Mouse (Mus musculus) kidney, adult 9 months (tissue): ENCODE measurements at regions not wholly inside any gene's neighbourhood (a gene's known extent, or its start where the extent isn't known, plus 50 kb on each side); places are given as distances from the start of the nearest gene placed in this dataset.
A peak's percentile ranks its signal among the peaks of the same experiment; 100 is the strongest.

Source experiments
- DNase-seq: peaks from one replicate; pipeline ENCODE4 v3.0.0; 2022

DNA sequence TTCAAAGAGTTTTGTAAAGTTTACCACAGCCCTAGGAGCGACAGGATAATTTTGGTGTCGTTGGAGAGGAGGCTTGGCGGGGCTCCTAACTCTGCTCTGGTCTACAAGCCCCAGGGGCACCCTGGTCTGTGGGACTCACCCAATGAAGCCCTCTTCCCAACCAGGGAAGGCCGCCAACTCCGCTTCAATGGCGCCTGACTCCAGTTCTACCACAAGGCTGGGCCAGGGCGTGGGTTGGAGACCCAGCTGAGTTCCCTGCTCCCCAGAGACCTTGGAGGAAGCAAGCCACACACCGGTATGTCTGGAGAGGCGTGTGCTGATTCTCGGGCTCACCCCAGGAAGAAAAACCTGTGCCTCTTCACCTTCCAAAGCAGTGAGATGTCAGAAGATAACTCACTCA lies 128.9 kb downstream of the Gadd45g start:
- DNase-seq: peak; percentile 31

DNA sequence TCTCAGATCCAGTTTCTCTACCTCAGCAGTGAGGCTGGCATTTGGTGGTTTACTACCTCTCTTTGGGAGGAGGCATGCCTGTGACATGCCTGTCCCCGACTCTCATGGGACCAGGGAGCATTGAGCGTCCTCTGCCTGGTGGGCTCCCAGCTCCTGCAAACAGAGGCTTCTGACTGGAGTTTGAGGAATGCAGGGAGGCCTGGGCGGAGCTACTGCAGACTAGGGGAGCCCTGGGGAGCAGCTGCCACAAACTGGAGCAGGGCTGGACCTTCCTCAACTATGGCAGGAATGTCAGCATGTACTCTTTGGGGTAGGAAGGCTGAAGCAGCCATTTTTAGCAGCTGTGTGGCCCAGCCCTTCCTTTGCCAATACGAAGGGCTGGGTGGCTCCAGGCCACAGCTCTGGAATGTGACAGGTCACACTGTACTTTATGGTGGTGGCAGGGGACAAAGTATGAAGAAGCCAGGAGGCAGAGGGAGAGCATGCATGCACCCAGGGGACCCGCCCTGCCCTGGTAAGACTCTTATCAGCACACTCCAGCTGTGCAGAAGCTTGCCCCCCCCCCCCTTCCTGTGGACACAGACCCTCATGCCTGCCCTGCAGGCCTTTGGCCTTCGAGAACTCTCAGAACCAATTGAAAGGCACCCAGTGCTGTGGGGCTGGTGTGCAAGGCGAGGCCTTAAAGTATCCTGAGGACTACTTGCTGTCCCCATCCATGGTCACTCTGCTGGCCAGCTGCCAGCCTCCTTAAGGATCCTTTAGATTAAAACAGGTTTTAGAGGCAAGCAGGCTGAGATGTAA lies 129.5 kb downstream of the Gadd45g start:
- DNase-seq: peak; percentile 81

DNA sequence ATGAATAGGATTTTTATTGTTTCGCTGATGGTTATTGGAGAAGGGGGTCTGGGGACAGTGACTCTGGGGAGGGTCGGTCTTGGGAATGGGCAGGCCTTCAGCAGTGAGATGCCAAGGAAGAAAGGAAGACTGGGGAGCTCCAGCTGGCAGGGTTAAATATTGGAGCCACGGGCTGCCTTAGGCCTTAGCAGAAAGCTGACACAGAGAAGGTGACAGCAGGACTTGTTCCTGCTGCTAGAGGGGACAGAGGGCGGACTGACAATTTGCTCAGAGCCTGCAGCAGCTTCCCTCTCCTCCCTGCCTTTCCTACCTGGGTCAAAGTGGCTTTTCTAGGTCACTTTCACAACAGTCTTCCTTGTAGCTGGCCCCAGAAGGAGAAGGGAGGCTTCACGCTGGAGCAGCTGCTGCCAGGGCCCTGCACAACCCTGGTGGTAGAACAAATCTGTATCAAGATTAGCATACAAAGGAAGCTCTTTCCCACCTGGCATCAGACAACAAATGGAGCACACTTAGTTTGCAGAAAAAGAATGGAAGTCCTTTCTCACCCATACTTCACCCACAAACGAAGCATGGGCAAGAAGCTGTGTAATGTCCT lies 130.2 kb downstream of the Gadd45g start:
- no peak for DNase-seq

DNA sequence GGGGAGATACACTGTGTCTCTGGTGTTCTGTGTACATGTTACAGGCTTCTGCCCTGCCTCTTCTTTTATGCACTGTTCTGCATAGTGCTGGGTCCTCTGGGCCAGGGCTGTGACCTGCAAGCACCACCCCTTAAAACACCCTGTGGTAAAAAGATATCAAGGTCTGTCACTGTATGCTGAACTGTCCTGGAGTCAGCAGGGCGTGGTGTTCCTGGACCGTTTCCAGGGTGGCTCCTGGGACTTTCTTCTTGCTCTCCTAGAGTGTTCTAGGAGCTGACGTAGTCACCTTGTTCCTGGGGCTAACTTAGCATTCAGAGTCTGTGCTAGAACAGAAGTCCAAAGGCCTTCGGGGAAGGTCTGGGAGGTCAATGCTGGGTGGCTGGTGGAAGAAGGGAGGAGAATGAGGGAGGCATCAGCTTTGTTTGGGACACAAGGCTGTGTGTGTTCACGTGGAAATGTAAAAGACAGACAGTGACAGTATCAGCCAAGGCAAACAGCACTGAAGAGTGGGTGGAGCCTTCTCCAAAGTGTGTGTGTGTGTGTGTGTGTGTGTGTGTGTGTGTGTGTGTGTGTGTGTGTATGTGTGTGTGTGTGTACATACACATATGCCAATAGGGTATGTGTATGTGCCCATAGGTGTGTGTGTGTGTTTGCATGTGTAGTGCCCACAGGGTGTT lies 133.0 kb downstream of the Gadd45g start:
- DNase-seq: peak; percentile 94

DNA sequence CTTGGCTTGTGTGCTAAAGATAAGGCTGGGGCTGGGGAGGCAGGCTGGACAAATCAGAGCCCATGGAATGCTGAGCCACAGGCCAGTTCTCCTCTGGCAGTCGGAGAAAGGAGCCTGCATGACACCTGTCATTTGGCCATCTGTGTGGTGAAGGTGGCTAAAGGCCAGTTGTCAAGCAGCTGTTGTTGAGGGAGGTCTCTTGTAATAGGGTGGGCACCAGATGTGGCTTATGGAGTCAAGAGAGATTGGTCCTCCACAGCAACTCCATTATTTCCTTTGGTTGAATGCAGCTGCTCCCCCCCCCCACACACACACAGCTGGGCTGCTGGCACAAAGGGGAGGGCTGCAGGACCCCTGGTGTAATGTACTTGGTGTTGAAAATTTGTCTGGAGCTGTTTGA lies 133.9 kb downstream of the Gadd45g start:
- no peak for DNase-seq

DNA sequence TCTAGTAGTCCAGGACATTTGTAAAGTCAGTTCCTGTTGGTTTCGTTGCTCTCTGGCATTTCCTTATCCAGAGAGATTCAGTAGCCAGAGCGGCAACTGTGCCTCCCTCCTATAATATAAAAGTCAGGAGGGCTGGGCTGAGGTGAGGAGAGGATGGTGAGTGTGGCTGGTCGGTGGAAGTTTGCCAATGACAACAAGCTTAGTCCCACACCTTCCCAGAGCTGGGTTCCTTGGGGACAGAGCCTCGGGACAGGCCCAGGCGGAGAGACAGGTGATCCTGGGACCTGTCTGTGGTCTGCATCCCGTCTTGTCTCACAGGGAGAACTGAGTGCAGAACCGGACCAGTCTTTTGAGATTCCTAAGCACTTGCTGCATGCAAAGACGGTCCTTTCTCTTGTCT lies 136.5 kb downstream of the Gadd45g start:
- no peak for DNase-seq

DNA sequence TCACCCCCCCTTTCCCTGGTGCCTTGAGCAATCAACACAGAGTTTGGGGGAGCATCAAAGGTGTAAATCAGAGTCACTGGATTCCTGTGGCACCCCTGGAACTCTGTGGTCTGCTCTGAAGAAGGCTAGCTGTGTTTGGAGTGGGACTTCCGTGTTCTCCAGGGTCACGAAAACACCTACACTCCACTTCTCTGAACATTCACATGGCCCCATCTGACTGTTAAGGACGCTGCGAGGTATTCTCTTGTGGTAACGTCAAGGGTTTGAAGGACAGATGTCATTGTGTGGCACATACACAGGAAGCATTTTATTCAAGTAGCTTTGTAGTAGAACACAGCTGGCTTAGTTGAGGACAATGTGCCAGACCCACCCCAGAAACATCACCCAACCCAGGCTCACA lies 137.1 kb downstream of the Gadd45g start:
- DNase-seq: no peak

DNA sequence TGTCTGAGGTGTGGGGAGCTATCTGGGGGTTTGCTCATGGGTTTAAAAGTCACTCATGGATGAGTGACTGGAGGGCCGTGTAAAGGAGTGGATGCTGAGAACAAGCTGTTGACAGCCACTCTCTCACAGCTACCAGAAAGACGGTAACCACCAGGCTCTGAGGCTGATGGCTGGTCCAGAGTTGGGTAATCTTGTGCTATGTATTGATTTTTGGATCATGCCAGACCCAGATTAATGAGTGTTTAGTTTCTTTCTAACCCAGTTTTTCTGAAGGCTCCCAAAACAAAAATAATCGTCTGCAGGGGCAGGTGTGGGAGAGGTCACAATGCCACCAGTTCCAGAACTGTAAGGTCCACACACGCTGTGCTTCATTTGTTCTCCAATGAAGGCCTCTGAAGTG lies 144.9 kb downstream of the Gadd45g start:
- DNase-seq: no peak

DNA sequence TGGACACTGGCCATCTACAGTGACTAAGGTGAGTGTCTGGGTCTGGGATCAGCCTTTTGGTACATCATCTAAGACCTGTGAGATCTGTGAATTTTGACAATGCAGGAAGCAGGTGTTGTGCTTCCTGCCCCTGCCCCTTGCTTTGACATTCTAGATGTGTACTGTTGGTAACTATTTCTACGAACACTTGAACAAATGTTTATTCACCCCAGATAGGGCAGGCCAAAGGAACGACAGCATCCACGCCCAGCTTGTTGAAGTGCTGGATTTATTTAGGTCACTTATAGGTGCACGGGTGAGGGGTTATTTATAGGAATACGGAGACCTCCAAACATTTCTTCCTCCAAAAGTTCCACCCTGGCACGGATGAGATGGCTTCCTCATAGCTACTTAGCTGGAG lies 146.4 kb downstream of the Gadd45g start:
- no peak for DNase-seq

DNA sequence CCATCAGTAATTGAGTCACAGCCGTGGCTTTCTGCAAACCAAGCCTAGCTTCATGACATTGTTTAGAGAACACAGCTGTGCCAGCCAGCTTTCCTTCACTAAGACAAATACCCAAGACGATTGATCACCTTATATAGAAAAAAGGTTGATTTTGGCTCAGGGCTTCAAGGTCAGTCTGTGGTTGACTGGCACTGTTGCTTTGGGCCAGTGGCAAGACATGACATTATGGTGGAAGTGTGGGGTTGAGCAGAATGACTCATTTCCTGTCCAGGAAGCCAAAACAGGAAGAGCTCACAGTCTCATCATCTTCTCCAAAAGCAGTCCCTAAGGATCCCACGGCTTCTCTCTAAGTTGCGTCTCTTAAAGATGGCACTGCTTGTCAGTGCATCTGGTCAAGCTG lies 149.7 kb downstream of the Gadd45g start:
- DNase-seq: no peak

DNA sequence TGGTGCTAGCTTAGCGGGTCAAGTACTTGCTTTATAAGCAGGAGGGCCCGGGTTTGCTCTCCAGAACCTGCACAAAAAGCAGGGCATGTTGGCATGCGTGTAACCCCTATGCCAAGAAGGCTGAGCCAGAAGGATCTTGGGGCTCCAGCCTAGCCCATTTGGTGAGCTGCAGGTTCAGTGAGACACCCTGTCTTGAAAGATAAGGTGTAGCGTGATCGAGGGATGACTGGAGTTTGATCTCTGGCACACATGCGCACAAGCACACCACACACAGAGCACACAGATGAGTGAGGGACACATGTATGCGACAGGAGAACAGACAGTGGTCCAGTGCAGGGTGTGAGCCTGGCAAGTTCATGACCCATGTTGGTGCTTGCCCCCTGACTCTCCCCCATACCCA lies 152.1 kb downstream of the Gadd45g start:
- DNase-seq: no peak

DNA sequence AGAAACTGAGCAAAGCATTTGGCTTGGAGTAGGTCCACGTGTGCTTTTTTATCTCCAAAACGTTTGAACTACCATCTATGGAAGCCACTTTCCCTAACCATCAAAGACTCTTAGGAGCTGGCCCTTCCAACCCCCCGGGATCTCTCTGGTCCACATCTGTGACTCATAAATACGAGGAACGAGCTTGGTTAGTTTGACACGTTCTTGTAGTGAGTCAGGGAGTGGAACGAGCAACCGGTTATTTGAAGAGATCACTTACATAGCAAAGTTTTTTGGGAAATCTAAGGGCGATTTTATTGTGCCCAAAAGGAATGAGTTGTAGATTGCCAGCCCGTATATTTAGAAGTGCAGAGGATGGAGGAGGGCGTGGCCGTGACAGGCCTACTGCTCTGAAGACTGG lies 155.3 kb downstream of the Gadd45g start:
- no peak for DNase-seq

DNA sequence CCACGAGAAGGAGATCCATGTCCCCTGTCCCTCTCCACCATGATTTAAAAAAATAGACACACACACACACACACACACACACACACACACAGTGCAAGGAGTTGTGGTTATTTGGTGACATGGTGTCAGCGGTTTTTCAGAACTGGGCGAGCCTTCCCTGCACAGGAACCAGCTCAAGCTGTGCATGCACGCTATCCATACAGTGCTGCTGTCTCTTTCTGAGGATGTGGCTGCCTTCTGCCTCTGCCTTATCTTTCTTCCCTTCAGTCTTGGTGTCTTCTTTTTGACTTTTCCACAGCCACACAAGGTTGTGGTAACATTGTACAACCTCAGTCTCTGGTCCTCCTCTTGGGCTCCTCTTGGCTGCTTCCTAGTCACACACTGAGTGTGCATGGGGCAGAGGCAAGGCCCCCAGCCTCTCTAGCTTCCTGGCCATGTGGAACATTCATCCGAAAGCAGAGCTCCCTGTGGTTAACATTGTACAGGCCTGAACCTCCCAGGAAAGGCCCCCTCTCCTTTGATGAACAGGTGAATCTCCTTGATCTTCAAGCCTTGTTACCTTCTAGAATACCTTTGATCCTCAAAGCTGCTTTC lies 157.6 kb downstream of the Gadd45g start:
- no peak for DNase-seq

DNA sequence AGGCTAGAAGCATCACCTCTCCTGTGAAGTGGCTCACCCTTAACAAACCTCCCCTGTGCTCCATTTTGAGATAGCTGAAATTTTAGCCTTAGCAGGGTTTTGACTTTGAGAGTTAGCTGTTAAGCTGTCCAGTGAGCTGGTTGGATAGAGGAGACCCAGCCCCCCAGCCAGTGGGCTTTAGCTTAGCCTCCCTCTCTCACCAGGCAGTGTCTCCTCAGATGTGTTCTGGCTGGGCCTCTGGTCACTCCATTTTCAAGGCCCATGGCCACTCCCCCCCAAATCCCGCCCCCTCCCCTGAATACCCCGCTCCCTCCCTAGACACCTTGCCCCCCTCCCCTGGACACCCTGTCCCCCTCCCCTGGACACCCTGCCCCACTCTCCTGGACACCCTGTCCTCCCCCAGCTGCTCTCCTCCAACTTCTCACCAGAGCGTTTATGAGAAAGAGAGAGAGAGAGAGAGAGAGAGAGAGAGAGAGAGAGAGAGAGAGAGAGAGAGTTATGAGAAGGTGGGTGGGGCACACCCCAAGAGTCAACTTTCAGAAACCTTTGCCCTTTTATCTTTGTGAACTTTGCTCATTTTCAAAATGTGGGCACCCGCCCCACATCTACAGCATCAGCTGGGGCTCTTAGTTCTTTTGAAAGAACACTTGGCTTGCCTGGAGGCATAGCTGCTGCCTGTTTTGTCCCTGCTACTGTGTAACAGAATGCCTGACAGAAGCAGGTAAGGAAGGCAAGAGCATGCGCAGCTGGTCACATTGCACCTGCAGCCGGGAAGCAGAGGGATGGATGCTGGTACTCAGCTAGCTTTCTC lies 161.3 kb downstream of the Gadd45g start:
- no peak for DNase-seq

DNA sequence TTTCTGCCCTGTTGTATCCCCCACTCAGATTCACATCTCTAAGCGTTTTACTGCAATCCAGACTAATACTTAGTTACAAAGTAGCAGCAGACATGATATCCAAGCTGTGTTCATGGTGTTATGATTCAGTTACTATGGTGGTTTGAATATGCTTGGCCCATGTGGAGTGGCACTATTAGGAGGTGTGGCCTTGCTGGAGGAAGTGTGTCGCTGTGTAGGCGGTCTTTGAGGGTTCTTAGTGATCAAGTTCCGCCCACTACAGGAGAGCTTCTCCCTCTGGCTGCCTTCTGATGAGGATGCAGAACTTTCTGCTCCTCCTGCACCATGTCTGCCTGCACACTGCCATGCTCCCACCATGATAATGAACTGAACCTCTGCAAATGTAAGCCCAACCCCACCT lies 162.8 kb downstream of the Gadd45g start:
- DNase-seq: no peak

DNA sequence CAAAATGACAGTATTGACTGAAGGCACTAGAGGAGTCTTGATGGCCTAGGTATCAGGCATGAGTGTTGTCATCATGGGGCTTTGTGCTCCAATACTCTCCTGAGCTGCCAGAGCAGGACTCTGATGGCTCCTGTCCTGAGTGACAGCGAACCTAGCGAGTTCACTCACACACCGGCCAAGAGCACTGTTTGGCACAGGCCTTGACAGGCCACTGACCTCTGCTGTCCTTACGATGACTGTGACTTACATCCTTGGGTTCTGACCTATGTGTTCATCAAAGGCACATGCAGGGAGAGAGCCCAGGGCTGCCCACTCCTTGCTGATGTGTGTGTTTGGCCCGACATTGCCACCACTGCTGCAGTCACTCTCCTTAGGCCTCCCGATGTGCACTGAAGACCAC lies 163.3 kb downstream of the Gadd45g start:
- DNase-seq: no peak

DNA sequence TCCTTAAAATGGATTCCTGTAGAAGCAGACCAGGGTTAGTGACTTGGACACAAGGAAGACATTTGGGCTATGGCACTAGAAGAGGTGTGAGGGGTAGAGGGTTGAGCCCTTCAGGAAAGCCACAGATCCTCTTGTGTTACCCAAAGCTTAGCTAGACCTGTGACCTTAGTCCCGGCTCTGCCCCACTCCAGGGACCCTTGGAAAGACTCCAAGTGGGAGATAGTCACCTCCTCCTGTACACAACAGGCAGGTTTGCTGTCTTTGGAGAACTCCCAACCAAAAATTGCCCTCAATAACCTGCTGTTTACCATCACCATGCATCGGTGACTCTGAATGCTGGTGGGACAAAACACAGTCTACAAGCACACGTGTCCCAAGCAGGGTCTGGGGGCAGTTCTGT lies 164.5 kb downstream of the Gadd45g start:
- no peak for DNase-seq

DNA sequence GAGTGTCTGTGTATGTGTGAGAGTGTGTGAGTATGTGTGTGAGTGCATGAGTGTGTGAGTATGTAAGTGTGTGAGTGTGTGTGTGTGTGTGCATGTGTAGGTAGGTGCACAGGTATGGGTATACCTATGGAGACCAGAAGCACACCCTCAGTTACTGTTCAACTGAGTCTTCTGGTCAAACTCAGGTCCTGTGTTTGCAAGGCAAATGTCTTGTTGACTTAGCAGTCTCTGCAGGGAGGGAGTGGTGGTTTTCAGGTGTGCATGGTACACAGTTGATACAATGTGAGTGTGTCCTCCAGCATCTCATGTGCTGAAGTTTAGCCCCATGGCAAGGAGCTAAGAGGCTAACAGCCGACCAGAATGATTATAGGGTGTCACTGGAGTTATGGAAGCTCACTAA lies 166.7 kb downstream of the Gadd45g start:
- DNase-seq: no peak

DNA sequence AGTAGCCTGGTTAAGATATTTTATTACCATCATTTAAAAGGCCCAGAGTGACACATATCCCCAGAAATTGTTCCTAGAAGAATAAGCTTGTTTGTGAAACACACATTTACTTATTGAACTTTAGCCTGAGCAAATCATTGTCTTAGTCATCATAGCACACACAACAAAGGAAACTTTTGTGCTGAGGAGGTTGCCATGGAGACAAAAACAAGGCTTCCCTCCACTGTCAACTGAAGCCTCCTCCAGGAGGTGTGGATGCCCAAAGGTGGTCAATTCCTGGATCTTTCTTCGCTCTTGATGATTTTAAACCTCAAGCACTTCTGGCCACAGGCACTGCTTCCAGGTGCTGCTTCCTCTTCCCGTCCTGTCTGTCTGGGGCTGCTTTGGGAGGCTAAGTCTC lies 167.3 kb downstream of the Gadd45g start:
- DNase-seq: no peak

DNA sequence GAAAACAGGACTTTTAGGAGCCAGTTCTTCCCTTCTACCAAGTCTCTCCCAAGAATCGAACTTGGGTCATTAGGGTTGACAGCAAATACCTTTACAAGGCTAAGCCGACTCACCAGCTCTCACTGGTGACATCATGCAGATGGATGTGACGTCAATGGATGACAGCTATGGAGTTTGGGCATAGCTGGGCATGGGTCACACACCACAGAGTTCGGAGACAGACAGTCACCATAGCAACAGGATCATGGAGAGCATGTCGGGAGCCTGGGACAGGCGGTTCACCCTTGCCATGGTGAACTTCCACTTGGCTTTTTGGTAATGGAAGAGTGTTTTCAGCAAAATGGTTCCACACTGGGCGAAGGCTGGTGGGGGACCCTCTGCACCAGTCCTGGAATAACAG lies 168.1 kb downstream of the Gadd45g start:
- DNase-seq: no peak

DNA sequence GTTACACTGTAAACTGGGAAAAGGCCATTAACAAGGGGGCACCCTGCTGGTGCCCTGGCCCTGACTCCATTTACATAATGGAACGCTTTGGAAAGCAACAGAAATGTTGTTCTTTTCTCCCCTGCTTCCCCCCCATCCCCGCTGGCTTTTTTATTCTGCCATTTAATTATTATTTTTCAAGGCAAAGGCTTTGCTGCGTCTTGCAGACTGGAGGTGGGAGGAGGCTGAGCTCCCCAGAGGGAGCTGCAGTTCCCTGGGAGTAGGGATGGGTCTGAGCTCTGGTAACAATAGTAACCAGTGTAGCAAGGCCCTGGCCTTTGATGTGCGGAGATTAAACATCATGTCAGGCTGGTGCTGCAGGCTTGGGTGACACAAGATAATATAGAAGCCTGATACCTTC lies 168.6 kb downstream of the Gadd45g start:
- no peak for DNase-seq

DNA sequence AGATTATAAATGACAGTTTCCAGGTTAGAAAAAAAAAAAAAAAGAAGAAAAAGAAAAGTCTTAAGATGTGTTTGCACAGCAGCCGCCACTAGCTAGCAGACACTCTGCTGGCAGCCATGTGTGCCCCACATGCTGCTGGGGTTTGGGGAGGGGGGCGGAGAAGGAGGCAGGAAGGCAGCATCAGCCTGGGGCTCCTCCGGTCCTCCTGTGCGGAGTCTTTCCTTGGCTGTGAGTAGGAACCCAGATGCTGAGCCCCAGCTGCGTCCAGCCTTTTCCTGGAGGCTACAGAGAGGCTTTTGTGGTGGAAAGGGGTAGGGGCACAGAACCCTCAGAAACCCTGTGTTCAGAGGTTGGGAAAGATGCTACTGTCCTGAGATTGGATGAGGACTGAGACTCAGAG lies 169.0 kb downstream of the Gadd45g start:
- no peak for DNase-seq

DNA sequence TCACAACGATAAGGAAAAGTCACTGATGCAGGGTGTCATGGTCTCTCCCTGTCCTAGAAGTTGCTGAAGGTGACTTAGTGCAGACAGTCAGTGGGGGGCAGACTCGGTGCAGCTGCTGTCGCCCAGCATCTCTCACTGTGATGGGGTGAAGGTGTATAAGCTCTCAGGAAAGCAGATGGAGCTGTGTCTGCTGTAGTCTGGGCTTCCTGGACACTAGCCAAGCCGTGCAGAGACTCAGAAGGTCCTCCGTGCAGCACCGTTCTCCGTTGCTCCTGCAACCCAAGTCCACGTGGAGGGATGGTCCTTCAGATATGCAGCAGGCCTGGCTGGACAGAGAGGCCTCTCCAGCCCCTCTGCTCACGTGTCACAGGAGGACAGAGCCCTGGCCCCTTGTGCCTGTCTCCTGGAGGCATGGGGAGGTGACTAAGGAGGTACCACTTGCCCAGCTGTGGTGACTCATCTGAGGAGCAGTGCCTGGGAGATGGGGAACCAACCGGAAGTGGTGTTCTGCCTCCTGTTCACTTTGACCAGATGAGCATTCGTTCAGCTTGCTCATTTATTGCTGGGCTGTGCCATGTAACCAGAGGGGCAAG lies 171.2 kb downstream of the Gadd45g start:
- no peak for DNase-seq
